Mouse (Mus musculus) cerebral cortex, adult 2 months (tissue): ENCODE data around the gene Gm8180.

ENCODE experiments used
- WGBS: fragments of 180-500 bp; shearing (Covaris S2); methylation state at CpG from one replicate; pipeline ENCODE4 v1.1.7; 2018; 5-methylcytosine and 5-hydroxymethylcytosine counted together

The Gm8180 gene

DNA sequence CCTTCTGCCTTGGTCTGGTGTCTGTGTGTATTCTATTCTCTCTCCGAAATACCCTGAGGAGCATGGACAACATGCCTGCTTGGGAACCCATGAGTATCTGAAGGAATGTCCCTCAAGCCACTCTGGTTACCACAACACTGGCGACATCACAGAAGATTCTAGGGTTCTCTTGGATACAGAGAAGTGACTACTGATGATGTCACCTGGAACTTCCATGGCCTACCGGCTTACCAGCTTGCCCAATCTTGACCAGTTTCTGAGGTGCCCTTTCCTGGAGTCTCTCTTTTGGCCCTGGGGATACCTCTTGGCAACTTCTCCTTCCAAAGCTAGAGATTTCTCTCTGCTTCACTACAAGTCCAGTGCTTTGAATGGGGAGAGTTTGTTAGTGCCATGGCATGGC is at the start of gene Gm8180:
TSS of gene Gm8180 (minus strand) at position 101 of the 400 bp plus-strand sequence.
- 89% methylated on average over 3 of the region's 3 CpGs for WGBS

GRCm38 (mm10) chr14:43830385-43830784 is 45.8 kb upstream of the Gm8180 start:
- 48% methylated on average over 1 of the region's 1 CpGs for WGBS

DNA sequence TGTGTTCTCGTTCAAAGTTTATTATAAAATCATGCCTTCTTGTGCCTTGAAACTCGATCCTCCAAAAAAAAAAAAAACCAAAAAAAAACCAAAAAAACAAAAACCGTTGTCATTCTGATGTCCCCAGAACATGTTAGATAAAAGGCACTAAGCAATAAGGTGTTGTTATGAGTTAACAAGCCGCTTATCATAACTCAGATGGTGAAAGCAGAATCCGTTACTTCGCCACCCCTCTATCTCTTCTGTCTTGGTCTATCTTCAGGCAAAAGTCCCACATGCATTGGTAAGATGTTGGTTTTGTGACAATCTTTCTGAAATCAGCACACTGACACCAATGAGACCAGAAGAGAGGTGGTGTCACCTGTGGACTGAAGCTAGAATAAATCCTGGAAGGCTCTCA is 39.6 kb upstream of the Gm8180 start:
- 93% methylated on average over 6 of the region's 6 CpGs for WGBS

DNA sequence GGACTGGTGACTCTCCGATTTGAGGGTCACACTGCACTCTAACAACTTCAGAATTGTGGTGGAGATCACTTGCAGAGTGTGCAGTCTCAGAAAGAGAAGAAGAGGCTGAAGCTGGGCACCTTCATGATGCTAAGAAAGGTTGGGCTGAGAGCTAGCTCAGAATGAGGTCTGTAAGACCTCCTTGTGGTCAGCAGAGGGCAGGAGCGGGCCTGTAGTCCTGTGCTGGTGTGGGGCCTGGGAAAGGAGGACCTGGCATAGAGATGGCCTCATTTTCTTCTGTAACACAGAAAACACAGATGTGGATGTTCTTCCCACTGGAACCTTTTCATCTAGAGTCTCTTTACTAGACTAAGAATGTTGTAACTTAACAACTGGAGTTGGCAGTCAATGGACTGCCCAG is 37.3 kb upstream of the Gm8180 start:
- WGBS: 69% methylated on average over 1 of the region's 2 CpGs

- 58% methylated on average over 8 of the region's 9 CpGs for WGBS
Measured at GRCm38 (mm10) chr14:43812458-43812857, 27.9 kb upstream of the Gm8180 start.

- 73% methylated on average over 4 of the region's 4 CpGs for WGBS
Measured at GRCm38 (mm10) chr14:43808142-43808541, 23.6 kb upstream of the Gm8180 start.

DNA sequence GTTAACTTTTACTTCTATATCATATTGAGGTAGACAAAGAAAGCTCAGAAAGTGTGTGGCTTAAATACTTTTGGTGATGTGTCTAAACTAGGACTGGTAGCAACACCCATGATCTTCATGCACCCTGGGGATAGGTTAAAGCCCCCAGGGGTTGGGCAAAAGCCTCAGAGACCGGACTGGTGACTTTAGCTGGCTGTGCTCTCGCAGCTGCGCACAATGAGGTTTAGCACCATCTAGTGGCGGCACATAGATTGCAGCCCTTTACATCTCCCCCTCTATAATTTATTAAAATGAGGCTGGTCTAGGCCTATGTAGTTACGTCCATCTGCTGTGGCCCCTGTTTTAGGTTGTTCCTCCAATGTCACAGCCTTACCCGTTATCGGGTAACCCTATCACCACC is 19.9 kb upstream of the Gm8180 start:
- 13% methylated on average over 7 of the region's 7 CpGs for WGBS

DNA sequence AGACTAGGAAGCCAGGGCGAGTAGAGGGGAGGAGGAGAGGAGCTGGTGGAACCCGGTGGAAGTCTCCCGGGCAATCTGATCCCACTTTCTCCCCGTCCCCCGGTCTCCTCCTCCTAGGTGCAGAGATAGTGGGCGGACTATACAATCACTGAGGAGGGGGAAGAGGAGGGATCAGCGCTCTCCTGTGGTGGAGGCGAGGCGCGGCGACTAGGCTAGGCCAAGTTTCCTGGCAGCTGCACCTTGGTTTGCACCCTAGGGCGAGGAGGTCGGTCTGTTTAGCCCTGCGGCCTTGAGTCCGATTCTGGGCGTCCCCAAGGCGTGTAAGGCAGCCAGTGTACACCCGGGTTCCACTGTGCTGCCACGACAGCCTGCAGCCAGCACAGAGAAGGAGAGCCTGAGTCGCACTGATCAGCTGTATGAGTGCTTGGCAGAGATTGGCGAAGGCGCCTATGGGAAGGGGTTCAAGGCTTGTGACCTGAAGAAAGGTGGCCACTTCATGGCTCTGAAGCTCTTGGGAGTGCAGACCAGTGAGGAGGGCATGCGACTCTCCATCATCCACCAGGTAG is 12.4 kb upstream of the Gm8180 start:
- WGBS: 17% methylated on average over 23 of the region's 23 CpGs

DNA sequence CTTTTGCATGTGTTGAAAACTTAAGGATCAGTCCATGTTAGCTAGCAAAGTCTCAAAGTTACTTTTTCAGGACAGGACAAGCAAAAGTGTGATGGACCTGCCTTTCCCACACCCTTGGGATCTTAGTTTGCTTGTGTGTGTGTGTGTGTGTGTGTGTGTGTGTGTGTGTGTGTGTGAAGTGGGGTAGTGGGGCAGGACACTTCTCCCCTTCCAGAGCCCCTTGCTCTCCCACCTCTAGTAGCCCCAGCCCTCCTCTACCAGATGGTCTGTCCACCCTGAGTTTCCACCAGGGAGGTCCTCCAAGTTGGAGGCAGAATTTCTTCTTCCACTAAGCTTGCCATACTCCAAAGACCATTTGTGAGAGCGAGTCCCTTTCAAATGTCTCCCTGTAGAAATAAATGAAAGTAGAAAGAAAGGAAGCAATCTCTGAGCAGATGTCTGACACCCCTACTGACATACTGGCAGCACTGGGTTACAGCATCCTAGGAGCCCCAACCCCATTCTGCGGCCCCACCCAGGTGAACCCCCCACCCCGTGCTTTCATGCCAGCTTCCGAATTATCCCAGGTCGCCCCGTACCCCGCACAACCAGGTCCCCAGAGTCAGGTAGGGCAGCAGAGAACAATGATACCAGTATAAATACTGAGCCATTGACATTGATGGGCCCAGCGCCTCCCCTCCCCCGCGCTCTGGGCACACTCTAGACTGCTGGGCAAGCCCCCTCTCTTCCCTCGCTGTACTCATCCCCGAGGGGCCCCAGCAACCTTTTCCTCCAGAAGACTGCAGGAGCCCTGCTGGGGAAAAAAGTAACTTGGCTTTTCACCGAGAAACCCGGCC is 11.7 kb upstream of the Gm8180 start:
- 17% methylated on average over 14 of the region's 14 CpGs for WGBS

DNA sequence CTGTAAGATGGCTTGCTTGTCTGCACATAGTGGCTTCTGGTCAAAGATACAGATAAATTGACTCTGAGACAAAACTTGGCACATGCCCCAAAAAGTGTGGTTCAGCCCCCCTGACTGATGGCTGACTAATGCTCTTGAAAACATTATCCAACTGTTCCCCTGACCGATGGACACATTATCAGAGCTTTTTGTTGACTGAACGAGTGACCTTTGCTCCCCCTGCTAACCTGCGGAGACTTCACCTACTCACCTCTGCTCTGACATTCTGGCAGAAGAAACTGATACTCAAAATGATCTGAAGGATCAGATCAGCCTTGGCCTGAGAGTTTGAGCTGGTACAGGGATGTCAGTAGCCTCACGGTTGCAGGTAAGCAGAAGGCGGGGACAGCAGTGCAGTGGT is 9.3 kb upstream of the Gm8180 start:
- WGBS: 88% methylated on average over 5 of the region's 5 CpGs

DNA sequence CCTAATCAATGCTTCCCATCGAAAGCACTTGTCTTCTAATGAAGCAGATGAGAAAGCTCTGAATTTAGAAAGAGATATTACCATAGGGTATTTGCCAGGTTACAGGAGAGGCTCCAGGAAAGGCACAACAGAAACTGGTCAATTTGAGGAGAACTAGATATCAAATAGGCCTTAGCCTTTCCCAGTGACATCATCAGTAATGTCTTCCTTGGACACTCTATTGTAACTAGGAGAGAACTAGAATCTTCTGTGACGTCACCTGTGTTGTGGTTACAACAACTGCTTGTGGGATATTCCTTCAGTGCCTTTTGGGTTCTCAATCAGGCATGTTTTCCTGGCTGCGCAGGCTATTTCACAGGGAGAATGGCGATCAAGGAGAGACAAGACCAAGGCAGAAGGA is 37.0 kb downstream of the Gm8180 start, which contains the start of gene Gm6526:
TSS of gene Gm6526 (plus strand) at position 301 of the 400 bp plus-strand sequence.
- 82% methylated on average over 4 of the region's 4 CpGs for WGBS
